Mouse (Mus musculus): ENCODE results near the gene 2310011J03Rik.

2310011J03Rik gene

DNA sequence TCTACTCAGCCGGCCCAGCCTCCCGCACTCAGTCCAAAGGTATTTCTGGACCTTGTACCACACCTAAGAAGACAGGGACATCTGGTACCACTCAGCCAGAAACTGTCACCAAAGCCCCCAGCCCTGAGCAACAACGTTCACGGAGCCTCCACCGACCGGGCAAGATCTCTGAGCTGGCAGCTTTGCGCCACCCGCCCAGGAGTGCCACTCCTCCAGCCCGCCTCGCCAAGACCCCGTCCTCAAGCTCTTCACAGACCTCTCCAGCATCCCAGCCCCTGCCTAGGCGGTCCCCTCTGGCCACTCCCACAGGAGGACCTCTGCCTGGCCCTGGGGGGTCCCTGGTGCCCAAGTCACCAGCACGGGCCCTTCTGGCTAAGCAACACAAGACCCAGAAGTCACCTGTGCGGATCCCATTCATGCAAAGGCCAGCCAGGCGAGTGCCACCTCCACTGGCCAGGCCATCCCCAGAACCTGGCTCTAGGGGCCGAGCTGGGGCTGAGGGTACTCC lies 5.8 kb downstream of the 2310011J03Rik start:
- DNase-seq = no peak

DNA sequence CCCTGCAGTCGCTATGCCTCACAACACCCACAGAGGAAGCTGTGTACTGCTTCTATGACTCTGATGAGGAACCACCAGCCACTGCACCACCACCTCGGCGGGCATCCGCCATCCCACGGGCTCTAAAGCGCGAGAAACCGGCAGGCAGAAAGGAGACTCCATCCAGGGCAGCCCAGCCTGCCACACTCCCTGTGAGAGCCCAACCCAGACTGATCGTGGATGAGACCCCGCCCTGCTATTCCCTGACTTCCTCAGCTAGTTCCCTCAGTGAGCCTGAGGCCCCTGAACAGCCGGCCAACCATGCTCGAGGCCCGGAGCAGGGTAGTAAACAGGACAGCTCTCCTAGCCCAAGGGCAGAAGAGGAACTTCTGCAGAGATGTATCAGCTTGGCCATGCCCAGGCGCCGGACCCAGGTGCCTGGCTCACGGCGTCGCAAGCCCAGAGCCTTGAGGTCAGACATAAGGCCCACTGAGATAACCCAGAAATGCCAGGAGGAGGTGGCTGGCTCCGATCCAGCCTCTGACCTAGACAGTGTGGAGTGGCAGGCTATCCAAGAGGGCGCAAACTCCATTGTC lies 6.6 kb downstream of the 2310011J03Rik start:
- DNase-seq = peak in 1 of 2 experiments; percentile 31

- DNase-seq = peak in 1 of 2 experiments; percentile 46
Measured at GRCm38 (mm10) chr10:80312586-80313504, 7.5 kb downstream of the 2310011J03Rik start.

DNA sequence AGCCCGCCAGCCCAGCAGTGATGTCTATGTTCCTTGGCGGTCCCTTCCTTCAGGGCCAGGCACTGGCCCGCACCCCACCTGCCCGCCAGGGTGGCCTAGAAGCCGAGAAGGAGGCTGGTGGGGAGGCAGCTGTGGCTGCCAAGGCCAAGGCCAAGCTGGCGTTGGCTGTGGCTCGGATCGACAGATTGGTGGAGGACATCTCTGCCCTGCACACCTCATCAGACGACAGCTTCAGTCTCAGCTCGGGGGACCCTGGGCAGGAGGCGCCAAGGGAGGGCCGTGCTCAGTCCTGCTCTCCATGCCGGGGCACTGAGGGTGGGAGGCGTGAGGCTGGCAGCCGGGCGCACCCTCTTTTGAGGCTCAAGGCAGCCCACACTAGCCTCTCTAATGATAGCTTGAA lies 8.8 kb downstream of the 2310011J03Rik start:
- DNase-seq = no peak

DNA sequence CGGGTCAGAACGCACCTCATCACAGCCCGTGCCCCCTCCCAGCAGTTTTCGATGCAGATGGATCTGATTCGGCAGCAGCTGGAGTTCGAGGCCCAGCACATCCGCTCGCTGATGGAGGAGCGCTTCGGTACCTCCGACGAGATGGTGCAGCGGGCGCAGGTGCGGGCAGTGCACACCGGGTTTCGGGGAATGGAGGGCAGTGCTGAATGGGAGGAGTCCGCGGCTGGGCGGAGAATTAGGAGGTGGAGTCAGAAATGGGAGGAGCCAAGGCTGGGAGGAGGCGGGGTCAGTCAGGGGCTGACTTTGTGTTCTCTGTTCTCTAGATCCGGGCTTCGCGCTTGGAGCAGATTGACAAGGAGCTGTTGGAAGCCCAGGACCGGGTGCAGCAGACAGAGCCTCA lies 15.5 kb downstream of the 2310011J03Rik start:
- DNase-seq = peak; percentile 69 to 79

- DNase-seq = no peak
Measured at GRCm38 (mm10) chr10:80304458-80304857, 15.9 kb downstream of the 2310011J03Rik start.

DNA sequence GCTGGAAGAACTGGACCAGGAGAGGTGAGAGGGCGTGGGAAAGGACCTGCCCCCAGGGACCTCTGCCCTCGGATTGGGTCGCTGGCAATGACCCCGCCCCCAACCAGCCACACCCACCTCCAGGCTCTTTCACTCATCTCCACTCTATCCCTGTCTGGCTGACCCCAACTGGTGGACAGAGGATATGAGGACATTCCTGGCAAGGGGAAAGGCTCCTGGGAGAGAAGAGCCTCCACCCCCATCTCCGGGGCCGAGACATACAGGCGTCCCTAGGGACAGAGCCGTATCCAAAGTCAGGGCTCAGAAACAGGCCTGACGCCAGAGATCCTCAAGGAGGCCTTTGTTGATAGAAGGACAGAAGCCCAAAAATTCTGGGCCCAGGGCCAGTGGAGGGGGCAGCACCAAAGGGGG lies 17.9 kb downstream of the 2310011J03Rik start:
- peak; percentile 80 to 86 for DNase-seq

- no peak for DNase-seq
Measured at GRCm38 (mm10) chr10:80302082-80302355, 18.3 kb downstream of the 2310011J03Rik start.

DNA sequence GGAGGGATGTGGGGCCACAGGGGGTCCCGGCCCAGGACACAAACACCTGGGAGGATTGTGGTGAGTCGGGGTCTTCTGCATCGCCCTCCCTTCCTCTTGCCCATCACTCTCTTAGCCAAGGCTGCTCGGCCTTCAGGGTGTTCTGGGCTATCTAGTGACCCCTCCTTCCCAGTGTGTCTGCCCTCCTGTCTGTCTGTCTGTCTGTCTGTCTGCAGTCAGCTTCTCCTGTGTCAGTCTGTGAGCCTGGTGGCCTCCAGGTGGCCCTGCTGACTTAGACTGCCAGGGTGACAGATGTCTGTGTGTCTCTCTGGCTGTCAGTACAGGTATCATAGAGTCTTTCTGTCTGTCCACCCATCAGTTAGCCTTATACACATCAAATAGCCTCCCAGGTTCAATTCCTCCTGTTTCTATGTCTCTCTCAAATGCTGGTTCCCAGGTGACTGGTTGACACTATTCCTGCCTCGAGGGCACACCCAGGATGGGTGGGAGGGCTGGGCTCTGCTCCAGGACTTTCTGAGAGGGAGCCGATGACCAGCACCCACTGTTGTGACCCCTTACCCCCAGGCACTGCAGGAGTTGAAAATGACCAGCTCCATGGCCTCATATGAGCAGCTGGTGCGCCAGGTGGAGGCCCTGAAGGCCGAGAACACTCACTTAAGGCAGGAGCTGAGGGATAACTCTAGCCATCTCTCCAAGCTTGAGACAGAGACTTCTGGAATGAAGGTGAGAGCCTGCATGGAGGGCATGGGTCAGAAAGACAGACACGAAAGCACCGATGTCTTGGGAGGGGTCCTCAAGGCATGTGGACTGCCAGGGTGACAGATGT lies 18.9 kb downstream of the 2310011J03Rik start:
- no peak for DNase-seq

DNA sequence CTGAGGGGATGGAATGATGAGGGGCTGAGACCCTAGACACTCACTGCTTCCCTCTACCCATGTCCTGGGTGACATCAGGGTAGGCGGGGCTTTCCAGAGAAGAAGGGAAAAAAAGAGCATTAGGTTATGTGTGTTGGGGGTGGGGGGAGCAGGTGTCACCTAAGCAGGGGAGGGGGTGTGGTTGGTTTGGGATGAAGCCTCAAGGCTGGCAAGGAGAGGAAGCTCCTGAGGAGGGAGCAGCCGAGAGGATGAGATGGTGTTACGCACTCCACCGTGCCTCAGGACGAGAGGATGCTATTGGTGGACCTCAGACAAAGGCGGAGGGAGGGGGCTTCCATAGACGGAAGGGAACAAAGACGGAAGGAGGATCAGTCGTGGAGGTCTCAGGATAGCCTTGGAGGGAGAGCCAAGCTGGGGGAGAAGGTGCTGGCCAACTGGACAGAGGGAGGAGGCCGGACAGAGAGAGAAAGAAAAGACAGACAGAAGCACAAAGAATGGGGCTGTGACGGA lies 19.6 kb downstream of the 2310011J03Rik start:
- DNase-seq = no peak

GRCm38 (mm10) chr10:80299824-80300223 lies 20.5 kb downstream of the 2310011J03Rik start:
- DNase-seq = no peak

DNA sequence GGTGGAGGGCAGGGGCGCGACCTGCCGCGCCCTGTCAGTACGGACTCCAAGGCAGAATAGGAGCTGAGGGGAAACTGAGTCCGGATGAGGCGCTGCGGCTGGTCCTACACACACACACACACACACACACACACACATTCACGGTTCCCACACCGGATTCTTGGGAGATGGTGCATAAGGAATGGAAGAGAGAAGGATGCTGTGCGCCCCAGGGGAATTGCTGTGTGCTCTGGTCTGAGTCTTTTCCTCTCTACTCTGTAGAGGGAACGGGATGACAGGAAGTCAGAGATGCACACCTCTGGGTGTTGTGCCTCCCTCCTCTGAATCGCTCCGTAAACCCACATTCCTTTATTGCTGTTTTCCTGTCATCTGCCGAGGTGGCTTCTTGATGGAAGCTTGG lies 21.0 kb downstream of the 2310011J03Rik start:
- DNase-seq = no peak

DNA sequence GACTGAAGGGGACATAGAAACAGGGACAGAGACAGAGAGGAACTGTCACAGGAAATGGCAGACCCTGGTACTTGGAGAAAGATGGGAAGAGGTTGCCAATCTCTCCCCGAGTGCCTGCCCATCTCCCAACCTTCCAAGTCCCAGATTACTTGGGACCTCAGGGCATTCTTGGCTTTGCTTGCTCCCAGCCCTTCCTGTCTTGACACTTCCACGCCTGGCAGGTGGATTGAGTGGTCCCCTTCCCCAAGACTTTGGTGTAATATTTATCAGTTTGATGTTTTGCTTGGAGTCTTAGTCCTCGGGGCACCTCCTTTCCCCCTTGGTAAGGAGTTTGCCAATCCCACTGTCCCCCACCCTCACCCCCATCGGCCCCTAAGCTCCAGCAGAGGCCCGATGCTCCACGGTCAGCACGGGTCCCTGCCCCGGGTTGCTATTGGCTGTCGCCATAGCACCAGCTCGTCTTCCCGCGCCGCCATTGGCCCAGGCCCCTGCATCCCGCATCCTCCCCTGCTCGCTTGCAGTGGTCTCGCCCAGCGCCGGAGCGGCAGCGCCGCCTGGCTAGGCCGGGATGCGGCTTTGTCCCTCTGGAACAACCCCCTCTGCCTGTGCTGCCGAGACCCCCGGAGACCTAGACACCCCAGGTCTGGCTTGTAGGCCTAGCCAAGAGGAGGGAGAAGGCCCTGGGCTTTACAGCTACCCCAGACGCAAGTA lies 21.6 kb downstream of the 2310011J03Rik start:
- DNase-seq = peak; percentile 77 to 83

GRCm38 (mm10) chr10:80297526-80298133 lies 22.7 kb downstream of the 2310011J03Rik start:
- DNase-seq = no peak

DNA sequence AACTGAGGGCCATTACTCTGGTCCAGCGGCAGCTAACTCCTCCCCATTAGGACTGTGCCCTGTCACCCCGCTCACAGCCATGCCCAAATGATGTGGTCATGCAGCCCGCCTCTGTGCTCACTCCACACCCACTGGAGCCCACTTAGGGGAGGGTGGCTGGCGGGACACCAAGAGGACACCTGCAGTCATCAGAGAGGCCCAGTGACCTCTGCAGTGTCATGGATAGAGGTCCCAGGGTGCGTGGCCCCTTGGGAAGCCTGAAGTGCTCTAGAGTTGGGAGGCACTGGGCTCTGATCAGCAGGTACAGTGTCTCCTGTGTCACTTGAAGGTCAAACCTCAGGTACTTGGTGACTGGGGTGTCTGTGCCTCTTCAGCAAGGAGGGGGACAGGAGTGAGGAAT lies 23.5 kb downstream of the 2310011J03Rik start:
- no peak for DNase-seq

DNA sequence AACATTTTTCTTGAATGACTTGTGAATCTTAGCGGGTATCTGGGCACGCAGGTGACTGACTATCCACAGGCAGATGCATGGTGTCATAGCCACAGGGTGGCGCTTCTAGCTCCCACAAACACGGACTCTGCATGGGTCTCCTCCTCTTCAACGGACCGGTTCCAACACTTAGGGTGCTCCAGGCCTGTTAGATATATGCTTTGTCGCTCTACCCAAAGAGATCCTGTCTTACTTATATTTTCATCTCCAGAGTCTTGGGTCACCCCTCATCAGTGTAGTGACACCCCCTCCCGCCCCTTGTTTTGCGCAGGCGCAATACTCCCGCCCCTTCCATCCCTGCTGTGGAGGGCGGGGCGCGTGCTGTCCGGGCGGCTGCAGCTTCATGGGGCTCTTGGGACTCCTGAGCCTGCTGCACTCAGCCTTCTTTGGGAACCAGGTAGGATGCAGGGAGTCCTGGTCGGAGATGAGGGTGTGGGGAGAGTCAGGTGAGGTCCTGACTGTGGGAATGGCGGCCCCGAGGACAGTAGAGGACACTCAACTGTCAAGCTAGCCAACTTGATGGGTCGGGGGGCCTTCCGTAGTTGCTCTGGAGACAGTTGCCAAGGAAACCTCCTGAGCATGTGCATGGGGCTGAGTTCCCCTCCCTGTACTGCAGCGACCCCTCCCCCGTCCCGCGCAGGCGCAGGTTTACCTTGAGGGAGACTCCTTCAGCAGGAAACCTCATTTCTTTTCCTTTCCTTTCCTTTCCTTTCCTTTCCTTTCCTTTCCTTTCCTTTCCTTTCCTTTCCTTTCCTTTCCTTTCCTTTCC lies 24.5 kb downstream of the 2310011J03Rik start, which contains the start of gene Apc2:
TSS of gene Apc2 (plus strand) at position 360 of the 808 bp plus-strand sequence.
- peak; percentile 78 to 84 for DNase-seq

DNA sequence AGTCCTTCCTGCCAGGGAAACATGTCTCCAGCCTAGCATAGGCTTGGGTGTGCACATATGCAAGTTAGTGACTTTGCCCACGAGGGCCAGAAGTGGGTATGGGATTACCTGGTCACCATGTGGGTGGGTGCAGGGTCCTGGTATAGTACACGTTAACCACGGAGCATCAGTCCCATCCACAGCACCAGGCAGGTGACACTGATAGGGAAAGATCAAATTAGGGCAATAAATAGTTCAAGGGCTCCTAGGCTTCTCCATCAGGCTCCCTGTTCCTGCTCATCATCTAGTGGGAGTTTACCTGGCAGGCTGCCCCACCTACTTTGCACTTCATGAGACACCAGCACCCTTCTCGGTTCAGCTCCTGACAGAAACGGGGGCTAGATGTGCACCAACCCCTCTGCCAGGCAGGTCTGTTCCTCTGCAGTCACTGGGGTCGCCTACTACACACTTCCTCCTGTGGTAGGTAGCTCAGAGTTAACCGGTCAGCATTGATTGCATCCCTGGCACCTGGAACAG lies 25.5 kb downstream of the 2310011J03Rik start:
- no peak for DNase-seq

GRCm38 (mm10) chr10:80294311-80294710 lies 26.0 kb downstream of the 2310011J03Rik start:
- DNase-seq = no peak

DNA sequence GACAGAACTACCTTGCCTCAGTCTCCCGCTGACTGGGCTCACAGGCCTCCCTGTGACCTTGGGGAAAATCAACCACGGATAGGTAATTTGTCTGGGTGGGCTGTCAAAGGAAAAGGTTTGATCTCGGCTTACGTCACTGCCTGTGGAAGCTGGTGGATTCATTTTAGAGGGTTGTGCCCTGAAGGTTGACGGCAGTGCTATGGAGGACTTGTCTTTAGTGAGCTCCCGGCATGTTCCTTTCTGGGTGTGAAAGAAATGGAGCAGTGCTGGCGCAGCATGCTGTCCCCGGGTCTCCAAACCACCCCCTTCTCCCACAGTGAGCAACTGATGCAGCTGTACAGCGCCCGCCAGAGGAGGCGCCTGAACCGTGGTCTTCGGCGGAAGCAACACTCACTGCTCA lies 27.0 kb downstream of the 2310011J03Rik start:
- DNase-seq = no peak

GRCm38 (mm10) chr10:80292251-80293146 lies 27.8 kb downstream of the 2310011J03Rik start, which contains the start of gene Rps15:
Gene Rps15, plus strand, starts transcription at chr10:80292453.
- peak; percentile 97 to 98 for DNase-seq

Data from kidney, postnatal 4 days (tissue).